Mouse (Mus musculus) stomach, postnatal 0 days (tissue): ENCODE data around the gene Abcg4.

ENCODE experiments used
- CTCF ChIP-seq: IDR thresholded peaks from 2 replicates; pipeline ENCODE4 v1.5.1; 2016; ENCODE audit warnings: antibody characterized with exemption, low read depth, mild to moderate bottlenecking, moderate library complexity
- EP300 ChIP-seq: optimal IDR thresholded peaks from 2 replicates; pipeline ENCODE3; 2016; ENCODE audit warnings: antibody characterized with exemption

- TF ChIP-seq CTCF: no peak
- no peak for TF ChIP-seq EP300
Measured at GRCm38 (mm10) chr9:44318076-44318825, 29.8 kb upstream of the Abcg4 start.
